Mouse (Mus musculus): ENCODE measurements at regions not wholly inside any gene's neighbourhood (a gene's known extent, or its start where the extent isn't known, plus 50 kb on each side); places are given as distances from the start of the nearest gene placed in this dataset.

GRCm38 (mm10) chr14:17347286-17347685, 312.8 kb upstream of the Thrb start:
- no peak for DNase-seq (ENCODE audit: low spot score in 2 of 2)

GRCm38 (mm10) chr14:17352324-17353037, 307.6 kb upstream of the Thrb start:
- DNase-seq (ENCODE audit: low spot score in 2 of 2), result no peak

- DNase-seq (ENCODE audit: low spot score in 2 of 2), result no peak
Observed at GRCm38 (mm10) chr14:17361910-17362309, 298.2 kb upstream of the Thrb start.

- peak; percentile 4 to 37 for DNase-seq (ENCODE audit: low spot score in 2 of 2)
Observed at GRCm38 (mm10) chr14:17402751-17403479, 257.1 kb upstream of the Thrb start.

GRCm38 (mm10) chr14:17405551-17406336, 254.3 kb upstream of the Thrb start:
- peak; percentile 9 to 44 for DNase-seq (ENCODE audit: low spot score in 2 of 2)

- no peak for DNase-seq (ENCODE audit: low spot score in 2 of 2)
Observed at GRCm38 (mm10) chr14:17406879-17407278, 253.2 kb upstream of the Thrb start.

- no peak for DNase-seq (ENCODE audit: low spot score in 2 of 2)
Observed at GRCm38 (mm10) chr14:17408343-17408742, 251.7 kb upstream of the Thrb start.

- DNase-seq (ENCODE audit: low spot score in 2 of 2), result no peak
Observed at GRCm38 (mm10) chr14:17408813-17409212, 251.2 kb upstream of the Thrb start.

- DNase-seq (ENCODE audit: low spot score in 2 of 2), result no peak
Observed at GRCm38 (mm10) chr14:17409497-17409896, 250.6 kb upstream of the Thrb start.

- no peak for DNase-seq (ENCODE audit: low spot score in 2 of 2)
Observed at GRCm38 (mm10) chr14:17410752-17411151, 249.3 kb upstream of the Thrb start.

- no peak for DNase-seq (ENCODE audit: low spot score in 2 of 2)
Observed at GRCm38 (mm10) chr14:17411299-17411698, 248.8 kb upstream of the Thrb start.

- no peak for DNase-seq (ENCODE audit: low spot score in 2 of 2)
Observed at GRCm38 (mm10) chr14:17414246-17414888, 245.7 kb upstream of the Thrb start.

GRCm38 (mm10) chr14:17427751-17428150, 232.3 kb upstream of the Thrb start:
- no peak for DNase-seq (ENCODE audit: low spot score in 2 of 2)

GRCm38 (mm10) chr14:17429157-17429556, 230.9 kb upstream of the Thrb start:
- DNase-seq (ENCODE audit: low spot score in 2 of 2), result no peak

GRCm38 (mm10) chr14:17433346-17433745, 226.7 kb upstream of the Thrb start:
- no peak for DNase-seq (ENCODE audit: low spot score in 2 of 2)

GRCm38 (mm10) chr14:17457946-17458345, 202.1 kb upstream of the Thrb start:
- no peak for DNase-seq (ENCODE audit: low spot score in 2 of 2)

GRCm38 (mm10) chr14:17478963-17479362, 181.1 kb upstream of the Thrb start:
- DNase-seq (ENCODE audit: low spot score in 2 of 2), result no peak

GRCm38 (mm10) chr14:17484866-17485265, 175.2 kb upstream of the Thrb start:
- no peak for DNase-seq (ENCODE audit: low spot score in 2 of 2)

- no peak for DNase-seq (ENCODE audit: low spot score in 2 of 2)
Observed at GRCm38 (mm10) chr14:17513756-17514155, 146.3 kb upstream of the Thrb start.

GRCm38 (mm10) chr14:17522696-17523095, 137.4 kb upstream of the Thrb start:
- DNase-seq (ENCODE audit: low spot score in 2 of 2), result no peak

GRCm38 (mm10) chr14:17523916-17524315, 136.1 kb upstream of the Thrb start:
- DNase-seq (ENCODE audit: low spot score in 2 of 2), result no peak

- DNase-seq (ENCODE audit: low spot score in 2 of 2), result no peak
Observed at GRCm38 (mm10) chr14:17539322-17539721, 120.7 kb upstream of the Thrb start.

Data from thymus, postnatal 10 days (tissue).